16 mouse cellular contexts compared by ENCODE assay signal in genomic region chr11:44888390-44888789, GRCm38 (mm10).
"Had no signal": no experiment of that assay in that cellular context is flagged by ENCODE, and none has a peak within 500 bp of the region (broad histone marks: within the 10 kb centered on the region; RNA-seq: fewer than 3 reads in every experiment).

No protein-coding gene starts in this region.

- H3K4me3 ChIP-seq: neural tube, embryonic 13.5 days; neural tube, embryonic 15.5 days; stomach, embryonic 15.5 days had no signal

- DNase-seq: retina, postnatal 1 day; right cerebral cortex, adult 18-20 months; right cerebral cortex, postnatal 14 days; right cerebral cortex, postnatal 25 days; right cerebral cortex, postnatal 4 days; spleen, adult 18-20 months; thymus, adult 18-20 months; thymus, adult 2 months; thymus, postnatal 14 days; thymus, postnatal 25 days; thymus, postnatal 36 days; thymus, postnatal 4 days had no signal

- H3K27me3 ChIP-seq: neural tube, embryonic 13.5 days; neural tube, embryonic 15.5 days; stomach, embryonic 15.5 days had no signal

- H3K9me3 ChIP-seq: neural tube, embryonic 13.5 days; neural tube, embryonic 15.5 days; stomach, embryonic 15.5 days had no signal

- H3K4me2 ChIP-seq: neural tube, embryonic 13.5 days; neural tube, embryonic 15.5 days; stomach, embryonic 15.5 days had no signal

- H3K4me1 ChIP-seq: stomach, embryonic 15.5 days had no signal

- H3K36me3 ChIP-seq: neural tube, embryonic 15.5 days; stomach, embryonic 15.5 days had no signal

- H3K27ac ChIP-seq: stomach, embryonic 15.5 days; stomach, postnatal 0 days had no signal

- H3K9ac ChIP-seq: neural tube, embryonic 13.5 days; neural tube, embryonic 15.5 days; stomach, embryonic 15.5 days had no signal
